Mouse (Mus musculus): Measurements from ENCODE around the gene Gm20696. TPM values are rescaled to one million over a fixed set of nuclear protein-coding genes. Genes with fewer than 3 reads are reported as not detected.

The Gm20696 gene
- polyA plus RNA-seq, 1 experiment from 2014 or later: 2.7 TPM

DNA sequence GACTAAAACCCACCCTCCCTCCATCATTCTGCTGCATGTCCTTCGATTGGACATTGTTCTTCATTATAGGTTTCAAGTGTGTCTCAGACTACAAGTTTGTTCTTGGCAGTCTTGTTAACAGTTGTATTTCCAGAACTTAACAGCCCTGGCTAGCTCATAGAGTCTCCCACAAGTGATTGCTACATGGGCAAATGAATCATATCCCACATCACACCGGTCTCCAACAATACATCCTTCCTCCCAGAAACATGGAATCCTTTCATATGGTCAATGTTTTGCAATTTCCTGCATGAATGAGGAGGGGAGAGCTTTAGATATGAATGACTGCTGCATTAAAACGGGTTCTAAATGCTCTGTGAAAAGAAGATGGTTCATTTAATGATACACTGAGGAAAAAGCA, 322.8 kb downstream of the Gm20696 start:
- Histone ChIP-seq H3K27me3 (replicated peaks) (no peaks in the 10 kb centered on the region), H3K9me3 (no peaks in the 10 kb centered on the region), H3K36me3 (no peaks in the 10 kb centered on the region), H3K27ac (no peak overlapping the region), H3K9ac (no peak overlapping the region), H3K4me1 (replicated peaks) (peaks cover 7% of the 10 kb centered on the region; the same call in 1 of the 2 replicates), H3K4me2 (replicated peaks) (no peak overlapping the region), H3K4me3 (replicated peaks) (no peak overlapping the region)
- no peak for ATAC-seq
- WGBS: 87% methylated on average over 3 of the region's 3 CpGs

DNA sequence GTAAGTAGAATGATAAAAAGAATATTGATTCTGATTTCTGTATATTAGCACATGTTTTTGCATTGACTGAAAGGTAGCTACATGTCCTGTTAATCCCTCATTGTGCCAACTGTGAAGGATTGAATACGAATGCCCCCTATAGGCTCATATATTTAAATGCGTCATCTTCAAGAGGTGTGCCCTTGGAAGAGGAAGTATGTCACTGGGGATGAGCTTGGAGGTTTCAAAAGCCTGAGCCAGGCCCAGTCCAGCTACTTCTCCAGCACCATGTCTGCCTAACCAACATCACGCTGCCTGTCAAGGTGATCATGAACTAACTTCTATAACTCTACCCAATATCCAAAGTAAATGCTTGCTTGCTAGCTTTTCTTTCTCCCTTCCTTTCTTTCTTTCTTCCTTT, 324.2 kb downstream of the Gm20696 start:
- H3K4me2 ChIP-seq (replicated peaks): no peak overlapping the region
- no peak for ATAC-seq
- H3K9me3 ChIP-seq: no peaks in the 10 kb centered on the region
- H3K27me3 ChIP-seq (replicated peaks): no peaks in the 10 kb centered on the region
- WGBS: 92% methylated on average over 3 of the region's 3 CpGs
- H3K9ac ChIP-seq: no peak overlapping the region
- no peak overlapping the region for H3K27ac ChIP-seq
- peaks cover 19% of the 10 kb centered on the region for H3K4me1 ChIP-seq (replicated peaks)
- H3K4me3 ChIP-seq (replicated peaks): no peak overlapping the region
- no peaks in the 10 kb centered on the region for H3K36me3 ChIP-seq

DNA sequence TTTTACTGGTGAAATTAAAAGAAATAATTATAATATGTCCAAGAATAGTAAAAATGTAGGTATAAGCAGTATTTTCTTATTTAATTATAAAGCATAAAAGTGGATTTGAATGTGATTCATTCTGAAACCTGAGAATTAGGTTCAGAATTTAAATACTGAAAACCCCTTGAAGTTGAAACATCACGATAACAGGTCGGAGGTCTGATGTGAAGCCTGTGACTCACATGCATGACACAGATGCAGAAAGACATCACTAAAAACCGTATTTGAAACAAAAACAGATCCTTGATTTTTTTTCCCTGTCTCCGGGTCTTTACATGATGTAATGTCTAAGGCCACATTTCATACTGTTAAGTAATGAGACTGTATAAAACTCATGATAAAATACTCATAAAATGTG, 325.7 kb downstream of the Gm20696 start:
- Histone ChIP-seq H3K9me3 (no peaks in the 10 kb centered on the region), H3K27ac (no peak overlapping the region), H3K4me3 (replicated peaks) (no peak overlapping the region), H3K4me1 (replicated peaks) (peaks cover 20% of the 10 kb centered on the region), H3K9ac (no peak overlapping the region), H3K27me3 (replicated peaks) (no peaks in the 10 kb centered on the region), H3K4me2 (replicated peaks) (no peak overlapping the region), H3K36me3 (no peaks in the 10 kb centered on the region)
- WGBS: 85% methylated on average over 4 of the region's 4 CpGs
- no peak for ATAC-seq

DNA sequence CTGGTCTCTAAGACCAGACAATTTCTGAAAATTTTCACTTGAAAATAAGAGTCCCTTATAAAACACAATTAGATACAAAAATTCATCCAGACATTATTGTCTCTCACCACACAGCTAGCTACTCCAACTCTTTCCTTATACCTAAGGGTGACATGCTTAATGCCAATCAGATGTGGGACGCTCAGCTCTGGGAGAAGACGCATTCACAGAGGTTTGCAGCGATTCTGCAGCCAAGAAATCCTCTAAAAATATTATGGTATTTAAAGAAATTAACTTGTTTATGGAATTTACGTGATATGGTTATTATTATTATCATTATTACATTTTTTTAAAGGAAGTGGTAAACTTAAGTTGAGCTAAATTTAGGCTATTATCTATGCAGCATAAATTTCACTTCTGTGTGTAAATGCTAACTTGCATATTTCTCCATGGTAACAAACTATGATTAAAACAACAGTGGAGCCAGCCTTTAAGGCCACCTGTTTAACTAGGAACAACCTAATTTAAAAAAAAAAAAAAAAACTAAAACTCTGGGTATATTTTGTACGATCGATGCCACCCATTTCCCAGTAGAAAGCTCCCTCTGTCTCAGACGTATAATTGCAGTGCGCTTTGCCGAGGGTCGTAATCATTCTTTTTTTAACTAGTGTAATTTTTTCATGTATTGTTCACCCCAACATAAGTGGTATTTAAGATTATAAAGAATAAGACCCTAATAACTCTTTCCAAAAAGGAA, 326.4 kb downstream of the Gm20696 start:
- H3K9me3 ChIP-seq: no peaks in the 10 kb centered on the region
- 86% methylated on average over 10 of the region's 10 CpGs for WGBS
- H3K4me2 ChIP-seq (replicated peaks): no peak overlapping the region
- H3K4me3 ChIP-seq (replicated peaks): no peak overlapping the region
- H3K36me3 ChIP-seq: no peaks in the 10 kb centered on the region
- H3K4me1 ChIP-seq (replicated peaks): peaks cover 21% of the 10 kb centered on the region
- H3K9ac ChIP-seq: no peak overlapping the region
- H3K27ac ChIP-seq: no peak overlapping the region
- ATAC-seq: no peak
- no peaks in the 10 kb centered on the region for H3K27me3 ChIP-seq (replicated peaks)

DNA sequence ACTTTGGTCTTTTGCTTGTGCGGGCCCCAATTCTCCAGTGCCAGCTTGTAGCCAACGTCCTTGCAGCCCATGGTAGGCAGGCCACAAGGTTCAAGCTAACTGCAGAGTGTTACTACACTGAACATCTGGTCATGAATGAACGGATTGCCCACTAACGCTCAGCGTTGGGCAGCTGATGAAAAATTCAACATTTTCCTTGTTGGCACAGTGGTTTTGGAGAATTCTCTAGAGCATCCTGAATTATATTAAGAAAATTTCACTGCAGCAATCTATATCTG, 327.3 kb downstream of the Gm20696 start:
- ATAC-seq: peak; percentile 39; the same call in 1 of the 2 replicates
- Histone ChIP-seq H3K36me3 (no peaks in the 10 kb centered on the region), H3K27ac (no peak overlapping the region), H3K4me2 (replicated peaks) (no peak overlapping the region), H3K4me1 (replicated peaks) (peaks cover 21% of the 10 kb centered on the region), H3K9me3 (no peaks in the 10 kb centered on the region), H3K27me3 (replicated peaks) (no peaks in the 10 kb centered on the region), H3K4me3 (replicated peaks) (no peak overlapping the region), H3K9ac (no peak overlapping the region)
- 39% methylated on average over 5 of the region's 5 CpGs for WGBS

DNA sequence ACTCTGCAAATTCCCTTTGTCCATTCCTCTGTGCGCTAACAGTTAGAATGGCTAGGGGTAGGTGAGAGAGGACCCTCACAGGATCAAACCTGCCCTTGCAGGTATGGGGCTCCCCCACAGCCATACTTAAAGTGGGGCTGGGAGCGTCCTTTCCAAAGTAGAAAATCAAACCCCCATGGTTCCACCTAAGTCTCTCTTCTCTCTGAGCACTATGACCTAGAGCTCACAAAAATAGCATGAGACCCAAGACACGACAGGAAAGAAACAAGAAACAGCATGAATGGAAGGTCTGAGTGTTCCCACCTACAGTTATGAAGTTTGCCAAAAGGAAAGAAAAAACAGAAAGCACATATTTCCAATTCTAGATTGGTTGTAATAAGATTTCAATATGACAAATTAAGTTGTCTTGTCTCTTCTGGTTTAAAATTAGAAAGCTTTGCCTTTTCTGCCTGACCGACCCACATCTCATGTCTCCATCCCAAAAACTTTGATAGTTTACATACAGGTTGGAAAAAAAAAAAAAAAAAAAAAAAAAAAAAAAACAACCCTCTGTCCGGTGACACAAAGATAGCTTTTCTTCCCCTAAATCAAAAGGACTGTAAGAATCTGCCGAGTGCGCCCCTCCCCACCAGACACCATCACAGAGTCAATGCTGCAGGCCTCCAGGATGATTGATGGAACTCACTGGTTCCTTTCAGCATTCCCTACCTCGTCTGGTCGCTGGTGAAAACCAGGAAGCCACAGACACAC, 327.8 kb downstream of the Gm20696 start:
- H3K4me3 ChIP-seq (replicated peaks): no peak overlapping the region
- H3K4me2 ChIP-seq (replicated peaks): no peak overlapping the region
- no peaks in the 10 kb centered on the region for H3K27me3 ChIP-seq (replicated peaks)
- no peaks in the 10 kb centered on the region for H3K36me3 ChIP-seq
- H3K4me1 ChIP-seq (replicated peaks): peaks cover 21% of the 10 kb centered on the region
- no peak overlapping the region for H3K9ac ChIP-seq
- no peaks in the 10 kb centered on the region for H3K9me3 ChIP-seq
- 51% methylated on average over 9 of the region's 9 CpGs for WGBS
- ATAC-seq: no peak; the same call in 1 of the 2 replicates
- no peak overlapping the region for H3K27ac ChIP-seq

DNA sequence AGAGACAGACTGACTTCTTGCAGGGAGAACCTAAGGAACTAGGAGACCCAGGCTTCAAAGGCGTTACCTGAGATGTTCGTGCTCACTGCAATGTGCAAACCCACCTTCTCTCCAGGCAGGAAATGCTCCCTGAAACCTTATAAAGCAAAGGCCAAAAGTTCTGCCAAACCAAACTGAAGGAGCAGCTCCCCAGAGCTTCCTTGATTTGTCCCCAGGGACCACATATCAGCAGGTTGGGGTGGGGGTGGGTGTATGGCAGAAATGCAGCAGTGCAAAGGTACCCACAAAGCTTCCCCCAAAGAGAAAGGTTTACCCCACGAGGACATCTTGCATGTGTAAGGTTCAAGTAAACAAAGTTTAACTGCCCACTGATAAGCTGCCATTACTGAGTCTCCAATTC, 328.4 kb downstream of the Gm20696 start:
- no peak overlapping the region for H3K27ac ChIP-seq

DNA sequence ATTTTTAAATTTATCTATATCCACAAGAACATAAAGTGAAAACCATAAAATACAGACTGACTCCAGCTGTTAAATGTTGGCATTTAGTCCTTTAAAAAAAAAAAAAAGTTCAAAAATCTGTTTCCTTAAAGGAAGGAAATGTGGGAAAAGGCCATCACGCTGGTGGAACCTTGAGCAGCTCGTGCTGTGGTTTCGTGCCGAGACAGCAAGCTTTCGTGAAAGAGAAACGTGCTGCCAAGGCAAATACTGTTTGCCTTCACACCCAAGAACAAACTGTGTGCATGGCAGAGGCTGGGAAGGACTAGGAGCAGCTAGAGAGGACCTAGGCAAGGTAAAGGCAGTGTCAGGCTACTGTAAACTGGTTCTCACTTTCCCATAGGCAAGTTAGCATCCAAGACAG, 329.0 kb downstream of the Gm20696 start:
- peak overlapping the region; percentile 26; the same call in 1 of the 2 replicates for H3K4me2 ChIP-seq (replicated peaks)
- 0 out of 2 replicates have a peak, but pooled peaks have one; percentile 31 for ATAC-seq
- 18% methylated on average over 6 of the region's 6 CpGs for WGBS
- H3K9ac ChIP-seq: no peak overlapping the region
- no peaks in the 10 kb centered on the region for H3K36me3 ChIP-seq
- no peak overlapping the region for H3K4me3 ChIP-seq (replicated peaks)
- H3K27me3 ChIP-seq (replicated peaks): no peaks in the 10 kb centered on the region
- peaks cover 21% of the 10 kb centered on the region for H3K4me1 ChIP-seq (replicated peaks)
- H3K9me3 ChIP-seq: no peaks in the 10 kb centered on the region
- H3K27ac ChIP-seq: 0 out of 2 replicates have a peak overlapping the region, but pooled peaks have one; percentile 36

More for the DNA sequence above, 328.4 kb downstream of the Gm20696 start:
- Histone ChIP-seq H3K9me3 (no peaks in the 10 kb centered on the region), H3K27me3 (replicated peaks) (no peaks in the 10 kb centered on the region), H3K4me3 (replicated peaks) (no peak overlapping the region), H3K4me2 (replicated peaks) (no peak overlapping the region), H3K36me3 (no peaks in the 10 kb centered on the region), H3K9ac (no peak overlapping the region), H3K4me1 (replicated peaks) (peaks cover 21% of the 10 kb centered on the region)
- ATAC-seq: no peak; the same call in 1 of the 2 replicates
- 54% methylated on average over 3 of the region's 3 CpGs for WGBS

DNA sequence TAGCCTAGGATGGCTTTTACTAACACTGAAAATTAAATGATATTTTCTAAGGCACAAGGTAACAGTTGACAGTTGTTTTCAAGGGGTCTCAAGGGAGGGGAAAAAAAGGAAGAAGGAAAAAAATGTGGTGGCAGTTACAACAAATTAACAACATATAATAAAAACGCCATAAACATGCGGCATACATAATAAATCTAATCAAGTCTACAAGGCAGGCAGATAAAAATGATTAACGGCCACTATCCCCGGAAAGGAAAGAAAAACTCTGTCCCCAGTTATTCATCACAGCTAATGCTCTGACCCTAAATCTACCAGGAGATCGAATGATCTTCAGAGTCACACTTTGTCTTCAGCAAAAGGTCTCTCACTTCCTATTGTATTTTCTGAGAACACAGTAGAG, 330.4 kb downstream of the Gm20696 start:
- no peak overlapping the region for H3K4me2 ChIP-seq (replicated peaks)
- H3K4me3 ChIP-seq (replicated peaks): no peak overlapping the region
- H3K4me1 ChIP-seq (replicated peaks): peaks cover 21% of the 10 kb centered on the region
- H3K27ac ChIP-seq: no peak overlapping the region
- H3K9me3 ChIP-seq: no peaks in the 10 kb centered on the region
- whole genome bisulfite sequencing: 31% methylated on average over 5 of the region's 5 CpGs
- H3K9ac ChIP-seq: no peak overlapping the region
- ATAC-seq: no peak
- H3K27me3 ChIP-seq (replicated peaks): no peaks in the 10 kb centered on the region
- H3K36me3 ChIP-seq: no peaks in the 10 kb centered on the region

DNA sequence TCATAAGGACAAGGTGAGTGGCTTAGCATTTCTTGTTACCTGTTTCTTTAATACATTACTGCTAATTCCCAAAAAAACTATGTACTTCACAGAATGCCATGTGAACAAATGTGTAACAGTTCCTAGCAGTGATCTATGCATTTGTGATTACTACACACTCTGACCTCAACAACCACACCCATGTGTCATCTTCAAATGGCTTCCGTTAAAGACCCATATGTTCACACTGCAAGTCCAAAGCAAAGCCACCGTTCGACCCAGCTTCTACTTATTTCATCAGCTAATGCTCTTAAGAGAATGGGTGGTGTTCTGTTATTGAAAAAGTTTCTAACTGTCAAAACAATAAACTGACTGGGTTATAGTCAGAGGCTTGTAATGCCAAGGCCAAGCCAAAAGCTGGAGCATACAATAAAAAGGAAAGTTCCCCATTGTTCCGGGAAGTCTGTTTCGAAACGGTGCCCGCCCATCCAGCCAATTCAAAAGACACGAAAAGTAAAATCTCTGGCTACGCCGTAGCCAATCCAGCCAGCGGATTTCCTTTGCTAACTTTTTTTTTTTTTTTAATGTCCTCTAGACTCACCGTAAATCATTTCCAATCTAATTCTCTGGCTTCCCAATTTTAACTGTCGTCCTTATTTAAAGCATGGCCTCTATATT, 331.3 kb downstream of the Gm20696 start:
- no peak overlapping the region for H3K27ac ChIP-seq
- H3K4me3 ChIP-seq (replicated peaks): no peak overlapping the region
- ATAC-seq: no peak
- H3K9ac ChIP-seq: no peak overlapping the region
- 74% methylated on average over 13 of the region's 13 CpGs for WGBS
- H3K9me3 ChIP-seq: no peaks in the 10 kb centered on the region
- no peaks in the 10 kb centered on the region for H3K36me3 ChIP-seq
- peaks cover 21% of the 10 kb centered on the region for H3K4me1 ChIP-seq (replicated peaks)
- H3K27me3 ChIP-seq (replicated peaks): no peaks in the 10 kb centered on the region
- H3K4me2 ChIP-seq (replicated peaks): no peak overlapping the region

DNA sequence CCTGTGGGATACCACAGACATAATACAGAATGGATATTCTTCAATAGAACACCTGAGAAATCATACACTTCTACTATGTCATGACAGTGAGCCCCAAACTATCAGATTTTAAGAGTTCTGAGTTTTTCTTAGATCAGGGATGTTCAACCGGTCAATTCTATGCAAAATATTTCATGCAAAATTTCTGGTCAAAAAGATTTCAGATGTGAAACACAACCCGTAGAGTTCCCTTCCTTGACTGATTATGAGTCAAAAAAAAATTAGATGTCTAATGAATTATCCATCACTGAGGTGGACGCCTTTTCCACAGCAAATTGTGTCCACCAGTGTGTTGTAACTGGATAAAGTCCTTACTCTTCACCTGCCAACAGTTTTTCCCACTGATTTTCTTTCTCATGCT, 332.3 kb downstream of the Gm20696 start:
- Histone ChIP-seq H3K27me3 (replicated peaks) (no peaks in the 10 kb centered on the region), H3K36me3 (no peaks in the 10 kb centered on the region), H3K9ac (no peak overlapping the region), H3K4me1 (replicated peaks) (peaks cover 21% of the 10 kb centered on the region), H3K27ac (no peak overlapping the region), H3K9me3 (no peaks in the 10 kb centered on the region), H3K4me2 (replicated peaks) (no peak overlapping the region), H3K4me3 (replicated peaks) (no peak overlapping the region)
- WGBS: 94% methylated on average over 3 of the region's 3 CpGs
- ATAC-seq: no peak

DNA sequence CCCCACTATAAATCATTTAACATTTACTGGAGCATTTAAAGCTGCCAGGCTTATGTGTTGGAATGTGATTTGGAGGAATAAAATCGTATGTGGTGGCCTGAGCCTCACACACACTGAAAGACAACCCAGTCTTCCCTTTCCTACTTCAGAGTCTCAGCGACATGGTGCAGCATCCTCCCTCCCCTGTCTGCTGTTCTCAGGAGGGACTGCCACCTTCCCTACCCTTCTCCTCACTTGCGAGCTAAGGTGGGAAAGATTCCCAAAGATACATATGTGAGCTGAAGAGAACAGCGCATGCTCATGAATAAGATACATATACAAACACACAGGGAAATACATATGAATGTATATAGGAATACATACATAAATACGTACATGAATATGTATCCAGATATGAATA, 333.5 kb downstream of the Gm20696 start:
- ATAC-seq: no peak
- peaks cover 14% of the 10 kb centered on the region for H3K4me1 ChIP-seq (replicated peaks)
- H3K4me2 ChIP-seq (replicated peaks): no peak overlapping the region
- H3K4me3 ChIP-seq (replicated peaks): no peak overlapping the region
- no peaks in the 10 kb centered on the region for H3K36me3 ChIP-seq
- no peaks in the 10 kb centered on the region for H3K27me3 ChIP-seq (replicated peaks)
- H3K9me3 ChIP-seq: no peaks in the 10 kb centered on the region
- WGBS: 91% methylated on average over 5 of the region's 5 CpGs
- H3K27ac ChIP-seq: no peak overlapping the region
- H3K9ac ChIP-seq: no peak overlapping the region

Measured in intestine, embryonic 15.5 days (tissue).